Mouse (Mus musculus) MEL (cell line): Measurements from ENCODE around the gene Tbk1. TPM values are rescaled to one million over a fixed set of nuclear protein-coding genes. Genes with fewer than 3 reads are reported as not detected.

Experiments
- DNase-seq: peaks from one replicate; pipeline ENCODE4 v3.0.0; 2011; ENCODE audit warnings: low read depth, low spot score
- H3K27ac ChIP-seq: 2 replicates; pipeline ENCODE4 v1.5.1; 2012; ENCODE audit warnings: low read depth, mild to moderate bottlenecking, control low read depth, low read length, moderate library complexity; ENCODE audit not compliant: control insufficient read depth
- H3K27me3 ChIP-seq, 2 experiments: fragments of 150-350 bp in 1 of 2; sonication (generic) in 1 of 2; 2 replicates each; pipeline ENCODE4 v1.6.1; 2012; ENCODE audit warnings: low read length in 2 of 2, mild to moderate bottlenecking in 2 of 2, improper control_type of control experiment in 1 of 2, moderate library complexity in 1 of 2; ENCODE audit not compliant: insufficient read depth in 2 of 2, control insufficient read depth in 1 of 2
- H3K36me3 ChIP-seq, 2 experiments: 2 replicates each; pipeline ENCODE4 v1.6.1; 2012 to 2014; ENCODE audit warnings: low read length in 2 of 2, improper control_type of control experiment in 1 of 2, inconsistent platforms in 1 of 2, mild to moderate bottlenecking in 1 of 2; ENCODE audit not compliant: insufficient read depth in 2 of 2, control insufficient read depth in 1 of 2
- H3K4me1 ChIP-seq, 2 experiments: fragments of 150-350 bp in 1 of 2; sonication (generic) in 1 of 2; 2 replicates each; pipeline ENCODE4 v1.6.1; 2012; ENCODE audit warnings: low read length in 2 of 2, improper control_type of control experiment in 1 of 2, mild to moderate bottlenecking in 1 of 2; ENCODE audit not compliant: insufficient read depth in 2 of 2, control insufficient read depth in 1 of 2
- H3K4me3 ChIP-seq, 2 experiments: fragments of 150-350 bp in 1 of 2; sonication (generic) in 1 of 2; 2 replicates each; pipeline ENCODE4 v1.5.1; 2012; ENCODE audit warnings: low read depth in 2 of 2, low read length in 2 of 2, mild to moderate bottlenecking in 2 of 2, moderate library complexity in 2 of 2, control low read depth in 1 of 2, improper control_type of control experiment in 1 of 2; ENCODE audit not compliant: control insufficient read depth in 1 of 2, insufficient read depth in 1 of 2
- H3K79me2 ChIP-seq: 2 replicates; pipeline ENCODE4 v1.6.1; 2012; ENCODE audit warnings: mild to moderate bottlenecking, low read length, moderate library complexity; ENCODE audit not compliant: control insufficient read depth, poor library complexity, insufficient read depth
- H3K9ac ChIP-seq: 2 replicates; pipeline ENCODE4 v1.6.1; 2012; ENCODE audit warnings: low read depth, mild to moderate bottlenecking, control low read depth, low read length, moderate library complexity; ENCODE audit not compliant: control insufficient read depth, poor library complexity, severe bottlenecking
- H3K9me3 ChIP-seq: fragments of 150-350 bp; sonication (generic); replicated peaks from 2 replicates; pipeline ENCODE4 v1.6.1; 2012; ENCODE audit warnings: mild to moderate bottlenecking, low read length, improper control_type of control experiment, moderate library complexity; ENCODE audit not compliant: insufficient read depth
- CHD2 ChIP-seq: IDR thresholded peaks from 2 replicates; pipeline ENCODE4 v1.6.1; 2011; ENCODE audit warnings: low read length, improper control_type of control experiment
- CTCF ChIP-seq, 3 experiments: IDR thresholded peaks in 2 of 3; conservative IDR thresholded peaks in 1 of 3; 2 replicates each; pipeline ENCODE4 v1.5.1; 2011 to 2012; ENCODE audit warnings: low read length in 3 of 3, low read depth in 2 of 3, mild to moderate bottlenecking in 2 of 3, improper control_type of control experiment in 1 of 3, inconsistent platforms in 1 of 3, mixed read lengths in 1 of 3, moderate library complexity in 1 of 3; ENCODE audit not compliant: control insufficient read depth in 1 of 3, insufficient read depth in 1 of 3, poor library complexity in 1 of 3, severe bottlenecking in 1 of 3
- ELF1 ChIP-seq: IDR thresholded peaks from 2 replicates; pipeline ENCODE4 v1.6.1; 2014; ENCODE audit warnings: low read depth, mild to moderate bottlenecking, inconsistent platforms, low read length, improper control_type of control experiment, moderate library complexity
- EP300 ChIP-seq, 2 experiments: IDR thresholded peaks; 2 replicates each; pipeline ENCODE4 v1.6.1; 2011; ENCODE audit warnings: improper control_type of control experiment in 2 of 2, low read length in 2 of 2, low read depth in 1 of 2, mild to moderate bottlenecking in 1 of 2
- ETS1 ChIP-seq: IDR thresholded peaks from 2 replicates; pipeline ENCODE4 v1.6.1; 2012; ENCODE audit warnings: low read depth, mild to moderate bottlenecking, inconsistent platforms, low read length, improper control_type of control experiment, moderate library complexity
- GABPA ChIP-seq: IDR thresholded peaks from 2 replicates; pipeline ENCODE4 v1.6.1; 2012; ENCODE audit warnings: low read depth, mild to moderate bottlenecking, inconsistent platforms, low read length, improper control_type of control experiment, moderate library complexity
- GATA1 ChIP-seq: IDR thresholded peaks from 2 replicates; pipeline ENCODE4 v1.6.1; 2011; ENCODE audit warnings: low read depth, low read length, improper control_type of control experiment
- MAX ChIP-seq: IDR thresholded peaks from 2 replicates; pipeline ENCODE4 v1.6.1; 2011; ENCODE audit warnings: low read length, improper control_type of control experiment
- MAZ ChIP-seq: IDR thresholded peaks from 2 replicates; pipeline ENCODE4 v1.6.1; 2012; ENCODE audit warnings: low read depth, mild to moderate bottlenecking, inconsistent platforms, low read length, improper control_type of control experiment
- MYB ChIP-seq: IDR thresholded peaks from 2 replicates; pipeline ENCODE4 v1.6.1; 2011; ENCODE audit warnings: mild to moderate bottlenecking, low read depth, low read length, improper control_type of control experiment
- POLR2AphosphoS5 ChIP-seq: IDR thresholded peaks from 2 replicates; pipeline ENCODE4 v1.6.1; 2012; ENCODE audit warnings: low read depth, borderline replicate concordance, mild to moderate bottlenecking, inconsistent platforms, low read length, moderate library complexity, mixed read lengths
- SIN3A ChIP-seq: IDR thresholded peaks from 2 replicates; pipeline ENCODE4 v1.6.1; 2012; ENCODE audit warnings: low read length, improper control_type of control experiment, inconsistent platforms
- SMC3 ChIP-seq: IDR thresholded peaks from 2 replicates; pipeline ENCODE4 v1.6.1; 2011; ENCODE audit warnings: low read depth, low read length, improper control_type of control experiment
- TBP ChIP-seq: IDR thresholded peaks from 2 replicates; pipeline ENCODE4 v1.8.0; 2011; ENCODE audit warnings: low read depth, low read length, improper control_type of control experiment
- USF2 ChIP-seq, 2 experiments: IDR thresholded peaks; 2 replicates each; pipeline ENCODE4 v1.6.1; 2011 to 2012; ENCODE audit warnings: improper control_type of control experiment in 2 of 2, low read length in 2 of 2, borderline replicate concordance in 1 of 2, inconsistent platforms in 1 of 2, low read depth in 1 of 2, mild to moderate bottlenecking in 1 of 2; ENCODE audit not compliant: insufficient read depth in 1 of 2
- ZMIZ1 ChIP-seq: IDR thresholded peaks from 2 replicates; pipeline ENCODE4 v1.6.1; 2012; ENCODE audit warnings: low read depth, mild to moderate bottlenecking, inconsistent platforms, low read length, improper control_type of control experiment, moderate library complexity
- ZNF384 ChIP-seq: IDR thresholded peaks from 2 replicates; pipeline ENCODE4 v1.6.1; 2012; ENCODE audit warnings: low read depth, mild to moderate bottlenecking, inconsistent platforms, low read length, improper control_type of control experiment
- polyA plus RNA-seq, 2 experiments: library from polyadenylated mRNA; stranded (reverse) in 1 of 2; unstranded in 1 of 2; fragments of >175 nt in 1 of 2; fragments of >200 nt in 1 of 2; gene quantifications; 2 replicates each; pipeline versions ENCODE4 v1.2.1 to v1.2.4; 2012; ENCODE audit warnings: low replicate concordance in 2 of 2, low read depth in 1 of 2; ENCODE audit not compliant: insufficient read length in 2 of 2, insufficient read depth in 1 of 2, missing spikeins in 1 of 2
- total RNA-seq: library from RNA; depleted of rRNA; stranded (reverse); fragments of 300-350 nt; gene quantifications from 2 replicates; pipeline ENCODE4 v1.2.3, GENCODE M21; 2012

Tbk1 gene
- total and polyA plus RNA-seq, 3 experiments = 18.0 to 31.1 TPM; not detected in 1

- no peak for DNase-seq
- H3K9ac ChIP-seq = peak overlapping the region; percentile 6; the same call in 1 of the 2 replicates
- no peak for TF ChIP-seq ZNF384
- no peak for TF ChIP-seq MAX
- TF ChIP-seq MAZ = no peak
- TF ChIP-seq CHD2 = no peak
- TF ChIP-seq GATA1 = no peak
- no peak for TF ChIP-seq POLR2AphosphoS5
- TF ChIP-seq GABPA = no peak
- TF ChIP-seq ETS1 = no peak
- TF ChIP-seq SMC3 = no peak
- TF ChIP-seq MYB = no peak
- no peak for TF ChIP-seq SIN3A
Observed at GRCm38 (mm10) chr10:121623670-121624069, 37.1 kb upstream of the Tbk1 start.

GRCm38 (mm10) chr10:121622431-121622830 is 35.8 kb upstream of the Tbk1 start:
- Histone ChIP-seq H3K27me3 (no peaks in the 10 kb centered on the region), H3K36me3 (peaks cover 13 to 23% of the 10 kb centered on the region in 2 experiments), H3K4me3 (no peak overlapping the region), H3K27ac (no peak overlapping the region), H3K9ac (no peak overlapping the region), H3K79me2 (peaks cover 45% of the 10 kb centered on the region), H3K9me3 (no peaks in the 10 kb centered on the region), H3K4me1 (peaks cover 0 to 12% of the 10 kb centered on the region in 2 experiments; a peak in 3 of 4 replicates)
- no peak for DNase-seq
- TF ChIP-seq CHD2 (no peak), TBP (no peak)

More at GRCm38 (mm10) chr10:121623670-121624069, 37.1 kb upstream of the Tbk1 start:
- Histone ChIP-seq H3K4me1 (peaks cover 0 to 12% of the 10 kb centered on the region in 2 experiments; a peak in 3 of 4 replicates), H3K27ac (no peak overlapping the region), H3K27me3 (no peaks in the 10 kb centered on the region), H3K9me3 (no peaks in the 10 kb centered on the region), H3K36me3 (peaks cover 13 to 19% of the 10 kb centered on the region in 2 experiments), H3K4me3 (no peak overlapping the region), H3K79me2 (peaks cover 53% of the 10 kb centered on the region)

GRCm38 (mm10) chr10:121615935-121616334 is 29.3 kb upstream of the Tbk1 start:
- Histone ChIP-seq H3K27ac (no peak overlapping the region), H3K9me3 (no peaks in the 10 kb centered on the region), H3K36me3 (peaks cover 0 to 57% of the 10 kb centered on the region in 2 experiments; a peak in 2 of 4 replicates), H3K4me3 (no peak overlapping the region), H3K27me3 (no peaks in the 10 kb centered on the region), H3K4me1 (no peaks in the 10 kb centered on the region), H3K79me2 (peaks cover 4% of the 10 kb centered on the region; the same call in 1 of the 2 replicates)
- DNase-seq = no peak
- TF ChIP-seq EP300 (IDR thresholded peaks at IDR 0.05; ENCODE audit: low read depth in 1 of 2, low read length in 2 of 2) (no peak), CHD2 (no peak), ELF1 (no peak), ZMIZ1 (no peak), SIN3A (no peak), USF2 (IDR thresholded peaks at IDR 0.05; ENCODE audit: borderline replicate concordance in 1 of 2, insufficient read depth in 1 of 2, low read depth in 1 of 2, low read length in 2 of 2) (no peak), CTCF (IDR thresholded peaks at IDR 0.05 in 2 of 3, conservative IDR thresholded peaks at IDR 0.05 in 1 of 3; ENCODE audit: control insufficient read depth in 1 of 3, insufficient read depth in 1 of 3, low read depth in 2 of 3, low read length in 3 of 3, poor library complexity in 1 of 3, severe bottlenecking in 1 of 3) (no peak)
- TF ChIP-seq, all 39 proteins: peak for 0
- no peak overlapping the region for H3K9ac ChIP-seq
